12 mouse cellular contexts compared by ENCODE assay signal in genomic region chr1:3120392-3120690, GRCm38 (mm10).
DNase-seq lines count a peak whose midpoint lies in the region; TF ChIP-seq lines count a peak whose summit lies in the region.
"Had no signal": no experiment of that assay in that cellular context is flagged by ENCODE, and none has a peak within 500 bp of the region (broad histone marks: within the 10 kb centered on the region; RNA-seq: fewer than 3 reads in every experiment).

No protein-coding gene starts in this region.

- no peaks in the 10 kb centered on the region for H3K79me2 ChIP-seq in heart, adult 2 months (replicated peaks; ENCODE audit: control insufficient read depth, insufficient read depth, low read length)

- 10% methylated on average over 3 of the region's 3 CpGs for WGBS in heart, adult 2 months

- peak overlapping the region; percentile 76 for H3K27ac ChIP-seq in heart, adult 2 months
- 0 out of 2 replicates have a peak overlapping the region, but pooled peaks have one; percentile 3 for H3K27ac ChIP-seq in cortical plate, adult 2 months (ENCODE audit: insufficient read depth, low read length)
- H3K27ac ChIP-seq: kidney, embryonic 15.5 days; limb, embryonic 13.5 days had no signal

- TF ChIP-seq EP300 in heart, adult 2 months (IDR thresholded peaks at IDR 0.05; ENCODE audit: insufficient read depth, low read depth, low read length) = no peak

- no peaks in the 10 kb centered on the region for H3K27me3 ChIP-seq in heart, adult 2 months (ENCODE audit: control insufficient read depth, insufficient read depth, low read length)
- H3K27me3 ChIP-seq: kidney, embryonic 15.5 days; limb, embryonic 13.5 days had no signal

- intact Hi-C loops in heart, adult 2 months (cut with DNase I) = no loop called here
- intact Hi-C loops in heart, postnatal 25 days (cut with DNase I) = no loop called here
- intact Hi-C loops in left cerebral cortex, postnatal 4 days (cut with DNase I) = no loop called here

- no peak overlapping the region for H3K9ac ChIP-seq in heart, adult 2 months (ENCODE audit: low read depth, low read length)
- H3K9ac ChIP-seq: kidney, embryonic 15.5 days; limb, embryonic 13.5 days had no signal

- no peak for TF ChIP-seq POLR2A in heart, adult 2 months (IDR thresholded peaks at IDR 0.05; ENCODE audit: insufficient read depth, low read depth, low read length)
- TF ChIP-seq POLR2A in cortical plate, adult 2 months (IDR thresholded peaks at IDR 0.05; ENCODE audit: extremely low read depth, insufficient read depth, low read length) = no peak

- no peak for DNase-seq in heart, adult 2 months
- no peak for DNase-seq in heart, postnatal 25 days (ENCODE audit: low spot score)
- peak; percentile 28 for DNase-seq in left cerebral cortex, adult 11 months (ENCODE audit: low spot score)
- DNase-seq in left cerebral cortex, postnatal 4 days = no peak
- DNase-seq in left cerebral cortex, adult 9 months (ENCODE audit: low spot score in 2 of 2) = peak; percentile 29 to 38
- DNase-seq in adrenal gland, adult 18-20 months (ENCODE audit: low spot score in 2 of 2) = no peak
- DNase-seq: adrenal gland, postnatal 36 days; cerebellum, adult 11 months; thymus, postnatal 14 days had no signal

- H3K36me3 ChIP-seq in heart, adult 2 months (ENCODE audit: control insufficient read depth, insufficient read depth, low read length) = peaks cover 6% of the 10 kb centered on the region
- H3K36me3 ChIP-seq: kidney, embryonic 15.5 days; limb, embryonic 13.5 days had no signal

- no peak overlapping the region for H3K4me3 ChIP-seq in heart, adult 2 months
- H3K4me3 ChIP-seq in cortical plate, adult 2 months (ENCODE audit: insufficient read depth, low read length) = no peak overlapping the region
- H3K4me3 ChIP-seq: kidney, embryonic 15.5 days; limb, embryonic 13.5 days had no signal

- no peak for TF ChIP-seq CTCF in heart, adult 2 months (IDR thresholded peaks at IDR 0.05)
- no peak for TF ChIP-seq CTCF in cortical plate, adult 2 months (IDR thresholded peaks at IDR 0.05; ENCODE audit: extremely low read depth, insufficient read depth, low read length)

- H3K4me1 ChIP-seq in heart, adult 2 months (ENCODE audit: control insufficient read depth, insufficient read depth, low read length) = peaks cover 2% of the 10 kb centered on the region
- no peaks in the 10 kb centered on the region; the same call in 1 of the 2 replicates for H3K4me1 ChIP-seq in cortical plate, adult 2 months (ENCODE audit: control insufficient read depth, insufficient read depth, low read length)
- H3K4me1 ChIP-seq: kidney, embryonic 15.5 days; limb, embryonic 13.5 days had no signal

Comparison
In these comparisons a context has a peak if more than half of its experiments do, and no peak if none do; other contexts are left out.
1. DNase-seq: peak in left cerebral cortex, adult 11 months (single experiment) and left cerebral cortex, adult 9 months (2 of 2); none in heart, adult 2 months (0 of 2), heart, postnatal 25 days (single experiment), left cerebral cortex, postnatal 4 days (single experiment) and adrenal gland, adult 18-20 months (0 of 2).